Mouse (Mus musculus) skeletal muscle tissue, postnatal 0 days (tissue): ENCODE measurements around the gene Mob4. TPM values are rescaled to one million over a fixed set of nuclear protein-coding genes. Genes with fewer than 3 reads are reported as not detected.

ENCODE experiments used
- polyA plus RNA-seq: library from polyadenylated mRNA; unstranded; fragments of >200 nt; fragmentation: Nextera tagmentation; extraction: Ambion mirVana; gene quantifications from 2 replicates; pipeline ENCODE4 v1.2.1, GENCODE M21; 2015

Mob4 gene
- 107 and 112 TPM in 2 replicates for polyA plus RNA-seq

GRCm38 (mm10) chr1:55130943-55131401 lies at the start of gene Mob4:
Gene Mob4, plus strand, starts transcription at chr1:55131231.

DNA sequence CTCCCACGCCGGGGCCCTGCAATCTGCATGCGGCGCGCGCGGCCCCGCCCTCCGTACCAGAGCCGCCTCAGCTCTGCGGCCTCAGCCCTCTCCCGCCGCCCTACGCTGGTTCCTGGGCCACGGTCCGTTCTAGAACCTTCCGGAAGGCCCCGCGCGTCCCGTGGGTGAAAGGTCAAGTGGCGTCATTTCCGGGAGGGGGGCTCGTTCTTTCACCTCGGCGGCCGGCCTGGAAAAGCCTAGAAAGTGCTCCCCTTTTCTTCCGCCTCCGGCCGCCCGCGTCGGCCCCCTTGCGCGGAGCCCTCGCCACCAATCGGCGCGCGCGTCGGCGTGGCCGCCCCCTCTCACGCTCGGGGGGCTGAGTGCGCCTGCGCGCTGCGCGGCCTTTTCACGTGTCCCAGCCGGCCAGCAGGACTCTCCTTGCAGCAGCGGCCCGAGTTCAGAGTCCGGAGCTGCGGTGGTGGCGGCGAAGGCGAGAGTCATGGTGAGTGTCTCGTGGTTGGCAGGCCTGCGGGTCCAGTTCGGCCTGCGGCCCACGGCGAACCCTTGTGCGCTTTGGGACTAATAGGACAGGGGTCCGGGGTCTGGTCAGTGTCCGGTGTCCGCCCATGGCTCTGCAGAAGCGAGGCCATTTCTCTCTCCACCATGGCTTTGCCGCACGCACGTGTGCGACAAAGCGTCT lies 43.0 kb upstream of the Mob4 start, which contains the start of the genes Hspe1 and Hspd1:
TSS of gene Hspe1 (plus strand) at position 201 of the 679 bp plus-strand sequence.
TSS of gene Hspd1 (minus strand) at position 312 of the 679 bp plus-strand sequence.

Other genes starting within 250 kb of the Mob4 start
- gene Ankrd44, start 204.8 kb upstream of the Mob4 start, polyA plus RNA-seq: 6.8 and 7.4 TPM in 2 replicates
- 131 and 145 TPM in 2 replicates for gene Sf3b1, start 103.8 kb upstream of the Mob4 start, polyA plus RNA-seq
- gene Coq10b, start 78.5 kb upstream of the Mob4 start, polyA plus RNA-seq: 14.2 and 15.0 TPM in 2 replicates
- 276 and 281 TPM in 2 replicates for gene Hspe1, start 43.1 kb upstream of the Mob4 start, polyA plus RNA-seq
- 235 and 241 TPM in 2 replicates for gene Hspd1, start 43.0 kb upstream of the Mob4 start, polyA plus RNA-seq
- gene Rftn2, start 95.6 kb downstream of the Mob4 start, polyA plus RNA-seq: 14.5 and 17.0 TPM in 2 replicates
- 2.9 and 3.2 TPM in 2 replicates for gene Mars2, start 105.9 kb downstream of the Mob4 start, polyA plus RNA-seq
- 0.26 and 0.40 TPM in 2 replicates for gene Boll, start 232.2 kb downstream of the Mob4 start, polyA plus RNA-seq